Mouse (Mus musculus) monocyte, adult 2 months (primary cell): ENCODE results near the gene Mdga1.
"Not testable (repeated sequence)": the region's sequence is repeated elsewhere in the genome, so short reads cannot be mapped to it uniquely, and the experiment has no call there.

ENCODE experiments used
- DNase-seq, 2 experiments: peaks; one replicate each; pipeline ENCODE4 v3.0.0; 2022; ENCODE audit warnings: low spot score in 2 of 2, low read depth in 1 of 2

Gene Mdga1

GRCm38 (mm10) chr17:29814758-29815157, 155.1 kb downstream of the Mdga1 start:
- no peak for DNase-seq

- DNase-seq: no peak
Measured at GRCm38 (mm10) chr17:29813328-29813727, 156.6 kb downstream of the Mdga1 start.

GRCm38 (mm10) chr17:29803545-29803944, 166.3 kb downstream of the Mdga1 start:
- no peak for DNase-seq

- peak in 1 of 2 experiments; percentile 41 for DNase-seq
Measured at GRCm38 (mm10) chr17:29801358-29801757, 168.5 kb downstream of the Mdga1 start.

- DNase-seq: no peak
Measured at GRCm38 (mm10) chr17:29800096-29800455, 169.8 kb downstream of the Mdga1 start.

- no peak for DNase-seq
Measured at GRCm38 (mm10) chr17:29799398-29800095, 170.3 kb downstream of the Mdga1 start.

- no peak for DNase-seq
Measured at GRCm38 (mm10) chr17:29798151-29798550, 171.7 kb downstream of the Mdga1 start.

GRCm38 (mm10) chr17:29796787-29797186, 173.1 kb downstream of the Mdga1 start:
- no peak for DNase-seq

GRCm38 (mm10) chr17:29796086-29796485, 173.8 kb downstream of the Mdga1 start:
- peak in 1 of 2 experiments; percentile 34 for DNase-seq

GRCm38 (mm10) chr17:29795050-29795770, 174.7 kb downstream of the Mdga1 start:
- no peak for DNase-seq

- no peak for DNase-seq
Measured at GRCm38 (mm10) chr17:29791531-29792050, 178.3 kb downstream of the Mdga1 start.

GRCm38 (mm10) chr17:29790231-29790740, 179.6 kb downstream of the Mdga1 start:
- DNase-seq: no peak

GRCm38 (mm10) chr17:29789715-29790114, 180.2 kb downstream of the Mdga1 start:
- DNase-seq: no peak

- no peak for DNase-seq
Measured at GRCm38 (mm10) chr17:29788573-29788972, 181.3 kb downstream of the Mdga1 start.

GRCm38 (mm10) chr17:29784820-29785219, 185.1 kb downstream of the Mdga1 start:
- no peak for DNase-seq

GRCm38 (mm10) chr17:29781472-29781871, 188.4 kb downstream of the Mdga1 start:
- DNase-seq: not testable (repeated sequence)

- no peak for DNase-seq
Measured at GRCm38 (mm10) chr17:29778021-29778420, 191.9 kb downstream of the Mdga1 start.
